Mouse (Mus musculus): ENCODE measurements around the gene Tyrobp. TPM values are rescaled to one million over a fixed set of nuclear protein-coding genes. Genes with fewer than 3 reads are reported as not detected.

Tyrobp gene
- 38.9 and 40.9 TPM in 2 replicates for polyA plus RNA-seq (2015; fragmentation: Nextera tagmentation; extraction: Ambion mirVana)

DNA sequence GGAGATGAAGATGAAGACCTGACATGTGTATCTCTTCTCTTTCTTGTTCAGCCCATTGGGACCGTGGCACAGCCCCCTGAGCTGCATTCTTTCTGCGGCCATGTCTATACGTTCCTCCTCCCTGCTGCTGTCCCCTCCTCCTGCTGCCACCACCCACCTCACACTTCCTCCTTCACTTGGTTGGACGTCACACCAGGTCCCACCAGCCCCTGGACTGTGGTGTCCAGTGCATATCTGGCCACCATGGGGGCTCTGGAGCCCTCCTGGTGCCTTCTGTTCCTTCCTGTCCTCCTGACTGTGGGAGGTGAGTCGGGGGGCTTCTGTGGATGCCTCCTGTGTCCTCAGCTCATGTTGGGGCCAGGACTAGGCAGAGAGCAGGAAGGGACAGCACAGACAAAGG lies at the start of gene Tyrobp:
TSS of gene Tyrobp (plus strand) at position 165 of the 400 bp plus-strand sequence.
- H3K9me3 ChIP-seq = 0 out of 2 replicates have a peak, but pooled peaks cover 2% of the 10 kb centered on the region
- H3K36me3 ChIP-seq = no peaks in the 10 kb centered on the region
- no peak within 1 kb of the TSS for H3K9ac ChIP-seq
- 0 out of 2 replicates have a peak, but pooled peaks cover 6% of the 10 kb centered on the region for H3K27me3 ChIP-seq
- no peak within 1 kb of the TSS for H3K4me2 ChIP-seq
- no peak within 1 kb of the TSS for H3K27ac ChIP-seq
- no peak within 1 kb of the TSS for H3K4me3 ChIP-seq
- WGBS = 68% methylated on average over 5 of the region's 5 CpGs
- H3K4me1 ChIP-seq = no peaks in the 10 kb centered on the region
- no peak for ATAC-seq (ENCODE audit: insufficient number of reproducible peaks, insufficient read depth, low FRiP score, low TSS enrichment, low read depth)

DNA sequence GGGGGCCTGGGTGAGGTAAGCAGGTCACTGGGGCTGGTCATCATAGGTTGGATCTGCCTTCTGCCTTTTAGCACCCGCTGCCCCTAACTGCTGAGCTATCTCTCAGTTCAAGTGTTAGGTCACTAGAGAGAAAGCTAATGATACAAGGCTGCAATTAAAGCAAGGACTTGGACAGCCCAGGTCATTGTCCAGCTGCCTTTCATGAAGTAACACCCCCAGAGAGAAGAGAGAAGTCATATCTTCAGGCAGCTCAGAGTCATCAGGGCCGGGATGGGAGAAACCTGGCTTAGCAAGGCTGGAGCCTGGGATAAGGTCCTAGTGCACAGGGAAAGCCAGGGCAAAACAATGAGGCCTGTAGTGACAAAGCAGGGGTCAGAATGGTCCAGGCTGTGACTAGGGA lies 46.1 kb upstream of the Tyrobp start:
- Histone ChIP-seq H3K9ac (no peak overlapping the region), H3K4me2 (no peak overlapping the region), H3K36me3 (no peaks in the 10 kb centered on the region), H3K9me3 (no peaks in the 10 kb centered on the region), H3K4me1 (peaks cover 6% of the 10 kb centered on the region), H3K27me3 (peaks cover 18% of the 10 kb centered on the region), H3K4me3 (no peak overlapping the region), H3K27ac (no peak overlapping the region)
- WGBS = 74% methylated on average over 2 of the region's 2 CpGs
- ATAC-seq (ENCODE audit: insufficient number of reproducible peaks, insufficient read depth, low FRiP score, low TSS enrichment, low read depth) = no peak

DNA sequence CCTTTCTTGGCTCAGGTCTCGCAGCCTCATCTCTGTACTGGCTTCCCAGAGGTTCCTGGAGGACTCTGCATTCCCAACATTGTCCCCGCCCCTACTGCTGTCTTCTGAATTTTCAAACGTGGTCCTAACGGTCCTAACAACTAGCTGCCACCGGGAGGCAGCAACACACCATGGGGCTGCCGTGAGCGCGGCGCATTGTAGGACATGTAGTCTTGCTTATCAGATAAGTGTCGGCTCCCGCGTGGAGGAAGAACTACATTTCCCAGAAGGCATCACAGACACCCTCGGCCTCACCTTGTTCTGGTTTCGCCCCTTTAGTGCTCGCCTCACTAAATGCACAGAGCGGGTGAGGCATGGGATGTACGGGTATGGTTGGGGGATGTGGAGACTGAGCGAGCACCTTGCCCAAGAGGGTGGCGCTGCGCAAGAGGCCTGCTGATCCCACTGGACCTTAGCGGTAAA lies 40.0 kb upstream of the Tyrobp start:
- no peaks in the 10 kb centered on the region for H3K27me3 ChIP-seq
- under 1% methylated on average over 21 of the region's 21 CpGs for WGBS
- H3K9me3 ChIP-seq = no peaks in the 10 kb centered on the region
- H3K4me3 ChIP-seq = peak overlapping the region; percentile 52
- H3K4me2 ChIP-seq = peak overlapping the region; percentile 70
- ATAC-seq (ENCODE audit: insufficient number of reproducible peaks, insufficient read depth, low FRiP score, low TSS enrichment, low read depth) = peak; percentile 99
- peaks cover 7% of the 10 kb centered on the region; the same call in 1 of the 2 replicates for H3K4me1 ChIP-seq
- H3K9ac ChIP-seq = peak overlapping the region; percentile 71
- no peaks in the 10 kb centered on the region for H3K36me3 ChIP-seq
- H3K27ac ChIP-seq = peak overlapping the region; percentile 57; the same call in 1 of the 2 replicates

DNA sequence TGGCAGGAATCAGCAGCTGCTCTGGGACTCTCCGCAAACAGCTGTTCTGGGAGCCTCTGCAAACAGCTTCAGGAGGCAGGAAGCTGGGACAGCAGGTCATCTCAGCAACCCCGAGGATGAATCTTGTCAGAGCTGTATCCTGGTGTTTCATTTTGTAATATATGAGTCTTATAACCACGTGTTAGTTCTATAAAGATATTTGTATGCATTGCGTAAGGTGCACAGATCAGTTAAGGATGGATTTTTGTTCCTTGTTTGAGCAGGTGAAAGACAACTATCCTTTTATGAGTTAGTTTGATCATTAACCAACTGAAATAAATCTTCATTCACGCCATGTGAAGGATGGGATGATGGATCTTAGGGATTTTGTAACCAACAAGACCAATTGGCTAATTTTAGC lies 33.5 kb upstream of the Tyrobp start:
- H3K9ac ChIP-seq = no peak overlapping the region
- no peak overlapping the region for H3K4me2 ChIP-seq
- 63% methylated on average over 5 of the region's 5 CpGs for WGBS
- no peaks in the 10 kb centered on the region for H3K36me3 ChIP-seq
- H3K27me3 ChIP-seq = no peaks in the 10 kb centered on the region
- no peak overlapping the region for H3K4me3 ChIP-seq
- H3K9me3 ChIP-seq = no peaks in the 10 kb centered on the region
- ATAC-seq (ENCODE audit: insufficient number of reproducible peaks, insufficient read depth, low FRiP score, low TSS enrichment, low read depth) = no peak
- H3K27ac ChIP-seq = no peak overlapping the region
- H3K4me1 ChIP-seq = no peaks in the 10 kb centered on the region

DNA sequence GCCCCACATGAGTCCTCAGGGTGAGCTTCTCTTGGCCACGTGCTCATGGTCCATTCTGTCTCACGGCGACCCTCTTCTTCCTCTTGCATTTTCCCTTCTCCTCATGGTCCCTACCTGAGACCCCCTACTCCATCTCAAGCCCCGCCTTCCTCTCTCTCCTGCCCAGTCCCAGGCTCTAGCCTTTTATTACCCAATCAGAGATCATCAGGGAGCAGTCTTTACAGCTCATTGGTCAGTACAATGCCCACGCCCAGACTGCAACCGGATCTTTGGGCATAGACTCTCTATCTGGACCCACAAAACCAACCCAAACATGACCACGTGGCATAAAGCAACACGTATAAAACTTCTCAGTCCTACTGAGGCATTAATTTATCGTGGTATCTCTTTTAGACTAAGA lies 29.5 kb upstream of the Tyrobp start:
- Histone ChIP-seq H3K4me1 (no peaks in the 10 kb centered on the region), H3K9ac (no peak overlapping the region), H3K27me3 (no peaks in the 10 kb centered on the region), H3K4me3 (no peak overlapping the region), H3K27ac (no peak overlapping the region), H3K4me2 (no peak overlapping the region), H3K36me3 (no peaks in the 10 kb centered on the region), H3K9me3 (no peaks in the 10 kb centered on the region)
- WGBS = 79% methylated on average over 9 of the region's 9 CpGs
- ATAC-seq (ENCODE audit: insufficient number of reproducible peaks, insufficient read depth, low FRiP score, low TSS enrichment, low read depth) = no peak

DNA sequence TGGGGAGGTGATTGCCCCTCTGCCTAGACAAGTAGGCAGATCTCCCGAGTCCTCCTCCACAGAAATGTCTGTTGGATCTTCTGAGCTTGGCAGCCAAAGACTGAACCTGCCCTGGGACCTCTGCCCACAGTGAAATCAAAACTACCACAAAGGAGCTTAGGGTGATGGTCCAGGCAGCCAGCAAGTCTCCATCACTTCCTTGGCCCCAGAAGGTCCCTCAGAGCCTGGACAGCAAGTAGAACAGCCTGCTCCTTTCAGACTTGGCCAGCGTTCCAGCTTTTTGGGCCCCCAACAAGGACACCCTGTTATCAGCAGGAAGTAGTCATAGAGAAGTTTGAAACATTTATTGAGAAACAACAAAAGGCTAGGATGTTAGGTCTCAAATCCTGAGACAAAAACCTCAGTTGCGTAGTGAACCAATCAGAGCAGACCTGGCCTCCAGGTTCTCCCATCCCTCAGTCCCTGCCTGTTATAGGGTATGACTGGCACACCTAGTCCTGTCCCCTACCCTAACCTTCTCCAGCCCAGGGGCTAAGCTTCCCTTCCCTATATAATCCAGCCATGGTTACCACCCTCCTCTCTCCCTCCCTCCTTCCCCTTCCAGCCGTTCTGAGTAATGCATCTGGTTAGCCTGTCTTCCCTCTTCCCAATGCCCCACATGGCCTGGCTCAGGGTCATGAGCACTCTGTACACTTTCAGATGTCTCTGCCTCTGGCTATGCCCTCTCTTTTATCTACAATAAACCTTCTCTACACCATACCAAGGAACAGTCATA lies 20.6 kb upstream of the Tyrobp start:
- H3K27ac ChIP-seq = no peak overlapping the region
- no peak overlapping the region for H3K4me2 ChIP-seq
- no peak overlapping the region for H3K9ac ChIP-seq
- no peaks in the 10 kb centered on the region for H3K9me3 ChIP-seq
- H3K27me3 ChIP-seq = no peaks in the 10 kb centered on the region
- no peak overlapping the region for H3K4me3 ChIP-seq
- 68% methylated on average over 4 of the region's 4 CpGs for WGBS
- H3K4me1 ChIP-seq = no peaks in the 10 kb centered on the region
- no peaks in the 10 kb centered on the region for H3K36me3 ChIP-seq
- no peak for ATAC-seq (ENCODE audit: insufficient number of reproducible peaks, insufficient read depth, low FRiP score, low TSS enrichment, low read depth)

DNA sequence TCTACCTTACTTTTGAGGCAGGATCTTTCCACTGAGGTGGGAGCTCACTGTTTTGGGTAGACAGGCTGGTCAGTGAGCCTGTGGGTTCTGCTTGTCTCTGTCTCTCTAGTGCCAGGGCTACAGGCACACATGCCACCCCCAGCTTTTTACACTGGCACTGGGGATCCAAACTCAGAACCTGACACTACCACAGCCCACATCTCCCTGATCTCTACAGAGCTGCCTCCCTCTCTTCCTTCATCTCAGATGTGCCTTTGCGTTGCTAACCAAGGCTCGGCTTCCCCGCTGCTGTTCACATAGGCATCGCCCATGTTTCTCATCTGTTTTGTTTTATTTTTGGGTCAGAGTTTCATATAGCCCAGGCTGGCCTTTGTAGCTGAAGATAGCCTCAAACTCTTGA lies 19.9 kb upstream of the Tyrobp start:
- Histone ChIP-seq H3K4me2 (no peak overlapping the region), H3K4me3 (no peak overlapping the region), H3K27me3 (no peaks in the 10 kb centered on the region), H3K9me3 (no peaks in the 10 kb centered on the region), H3K4me1 (no peaks in the 10 kb centered on the region), H3K9ac (no peak overlapping the region), H3K27ac (peak overlapping the region; percentile 29; the same call in 1 of the 2 replicates), H3K36me3 (no peaks in the 10 kb centered on the region)
- no peak for ATAC-seq (ENCODE audit: insufficient number of reproducible peaks, insufficient read depth, low FRiP score, low TSS enrichment, low read depth)
- 77% methylated on average over 4 of the region's 4 CpGs for WGBS

DNA sequence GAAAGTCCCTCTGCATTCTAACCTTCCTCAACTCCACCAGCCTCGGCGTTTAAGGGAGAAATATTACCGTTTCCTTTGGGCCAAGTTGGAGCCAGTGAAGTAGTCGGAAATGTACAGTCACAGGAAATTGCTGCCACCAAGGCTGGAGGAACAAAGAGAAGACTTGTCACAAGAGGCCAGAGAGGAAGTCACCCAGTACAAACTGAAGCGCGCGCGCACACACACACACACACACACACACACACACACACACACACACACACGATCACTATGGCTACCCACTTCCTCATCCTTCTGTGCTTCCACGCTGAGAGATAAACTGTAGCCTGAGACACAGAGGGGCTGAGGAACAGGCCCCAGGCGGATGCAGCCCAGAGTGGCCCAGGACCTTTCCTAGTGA lies 19.2 kb upstream of the Tyrobp start:
- WGBS = 33% methylated on average over 11 of the region's 11 CpGs
- Histone ChIP-seq H3K4me3 (no peak overlapping the region), H3K27ac (0 out of 2 replicates have a peak overlapping the region, but pooled peaks have one; percentile 29), H3K4me2 (no peak overlapping the region), H3K9ac (no peak overlapping the region), H3K36me3 (no peaks in the 10 kb centered on the region), H3K4me1 (no peaks in the 10 kb centered on the region), H3K27me3 (no peaks in the 10 kb centered on the region), H3K9me3 (no peaks in the 10 kb centered on the region)
- no peak for ATAC-seq (ENCODE audit: insufficient number of reproducible peaks, insufficient read depth, low FRiP score, low TSS enrichment, low read depth)

DNA sequence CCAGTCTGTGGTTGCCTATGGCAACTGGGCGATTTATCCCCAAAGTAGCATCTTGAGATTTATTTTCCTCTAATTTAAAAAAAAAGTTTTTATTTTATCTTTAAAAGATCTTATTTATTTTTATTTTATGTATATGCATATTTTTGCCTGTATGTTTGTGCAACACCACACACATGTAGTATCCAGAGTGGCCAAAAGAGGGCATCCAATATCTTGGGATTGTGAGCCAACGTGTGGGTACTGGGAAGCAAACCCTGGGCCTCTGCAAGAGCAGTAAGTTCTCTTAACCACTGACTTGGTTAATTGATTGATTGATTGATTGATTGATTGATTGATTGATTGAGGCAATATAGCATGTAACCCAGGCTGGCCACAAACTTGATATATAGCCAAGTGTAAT lies 18.7 kb upstream of the Tyrobp start:
- ATAC-seq (ENCODE audit: insufficient number of reproducible peaks, insufficient read depth, low FRiP score, low TSS enrichment, low read depth) = no peak

DNA sequence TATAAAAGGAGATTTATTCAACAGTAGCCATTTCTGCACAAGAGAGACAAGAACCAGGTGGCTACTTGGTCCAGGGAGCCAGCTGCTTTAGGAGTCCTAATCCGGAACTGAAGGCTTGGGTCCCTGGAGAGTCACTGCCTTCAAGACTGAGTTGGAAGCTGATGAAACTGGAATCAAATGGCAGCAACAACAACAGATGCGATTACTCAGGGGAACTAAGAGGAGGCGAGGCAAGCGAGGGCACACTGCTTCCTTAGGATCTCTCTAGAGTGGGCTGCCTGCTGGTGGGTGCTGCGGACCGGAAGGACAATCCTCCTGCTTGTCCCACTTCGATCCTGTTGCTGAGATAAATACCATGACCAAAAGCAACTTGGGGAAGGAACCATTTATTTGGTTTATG lies 13.9 kb upstream of the Tyrobp start:
- no peak for ATAC-seq (ENCODE audit: insufficient number of reproducible peaks, insufficient read depth, low FRiP score, low TSS enrichment, low read depth)
- Histone ChIP-seq H3K36me3 (no peaks in the 10 kb centered on the region), H3K4me3 (no peak overlapping the region), H3K9ac (no peak overlapping the region), H3K9me3 (no peaks in the 10 kb centered on the region), H3K4me1 (no peaks in the 10 kb centered on the region), H3K4me2 (no peak overlapping the region), H3K27me3 (no peaks in the 10 kb centered on the region), H3K27ac (no peak overlapping the region)
- WGBS = 41% methylated on average over 7 of the region's 7 CpGs

More for the DNA sequence above, 18.7 kb upstream of the Tyrobp start:
- 53% methylated on average over 2 of the region's 2 CpGs for WGBS
- no peaks in the 10 kb centered on the region for H3K36me3 ChIP-seq
- no peak overlapping the region for H3K9ac ChIP-seq
- H3K27me3 ChIP-seq = no peaks in the 10 kb centered on the region
- H3K4me3 ChIP-seq = no peak overlapping the region
- no peak overlapping the region for H3K4me2 ChIP-seq
- H3K4me1 ChIP-seq = no peaks in the 10 kb centered on the region
- H3K9me3 ChIP-seq = no peaks in the 10 kb centered on the region
- H3K27ac ChIP-seq = no peak overlapping the region

DNA sequence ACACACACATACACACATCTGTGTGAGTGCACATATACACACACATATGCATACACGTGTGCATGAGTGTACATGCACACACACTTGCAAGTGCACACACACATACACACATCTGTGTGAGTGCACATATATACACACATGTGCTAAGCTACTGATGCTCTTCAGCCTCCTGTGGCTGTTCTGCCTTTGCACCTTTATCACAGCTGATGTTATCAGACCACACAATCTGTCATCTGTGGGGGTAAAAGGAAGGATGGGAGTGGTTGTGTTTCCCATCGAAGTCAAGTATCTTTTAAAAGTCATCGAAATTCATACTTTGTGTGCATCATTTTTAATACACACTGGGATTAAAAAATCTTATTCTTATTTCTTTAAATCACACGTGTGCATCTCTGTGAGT lies 11.2 kb upstream of the Tyrobp start:
- Histone ChIP-seq H3K4me3 (no peak overlapping the region), H3K27ac (no peak overlapping the region), H3K9ac (no peak overlapping the region), H3K4me1 (no peaks in the 10 kb centered on the region), H3K36me3 (no peaks in the 10 kb centered on the region), H3K9me3 (peaks cover 6% of the 10 kb centered on the region; the same call in 1 of the 2 replicates), H3K27me3 (no peaks in the 10 kb centered on the region), H3K4me2 (no peak overlapping the region)
- WGBS = 69% methylated on average over 4 of the region's 4 CpGs
- no peak for ATAC-seq (ENCODE audit: insufficient number of reproducible peaks, insufficient read depth, low FRiP score, low TSS enrichment, low read depth)

DNA sequence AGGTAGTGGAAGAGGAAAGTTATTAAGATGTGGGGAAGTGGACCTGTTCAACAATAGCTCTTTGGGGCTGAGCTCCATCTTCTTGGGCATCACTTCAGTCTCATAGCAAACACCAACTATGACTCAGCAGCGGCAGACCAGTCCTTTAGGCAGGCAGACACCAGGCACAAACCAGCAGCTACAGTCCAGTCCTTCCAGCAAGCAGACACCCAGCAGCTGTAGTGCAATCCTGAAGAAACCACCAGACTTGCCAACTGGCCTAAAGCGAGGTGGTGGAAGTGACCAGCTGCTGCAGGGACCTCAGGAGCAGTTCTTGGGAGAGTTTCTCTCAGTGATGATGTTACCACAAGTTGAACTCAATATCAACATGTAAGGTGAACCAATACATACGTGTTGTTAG lies 4.9 kb upstream of the Tyrobp start:
- ATAC-seq (ENCODE audit: insufficient number of reproducible peaks, insufficient read depth, low FRiP score, low TSS enrichment, low read depth) = no peak
- Histone ChIP-seq H3K4me1 (no peaks in the 10 kb centered on the region), H3K27me3 (0 out of 2 replicates have a peak, but pooled peaks cover 6% of the 10 kb centered on the region), H3K27ac (no peak overlapping the region), H3K9me3 (peaks cover 6% of the 10 kb centered on the region; the same call in 1 of the 2 replicates), H3K36me3 (no peaks in the 10 kb centered on the region), H3K4me2 (no peak overlapping the region), H3K4me3 (no peak overlapping the region), H3K9ac (no peak overlapping the region)
- WGBS = 84% methylated on average over 3 of the region's 3 CpGs
